Mouse (Mus musculus): ENCODE measurements around the gene Tgm4. TPM values are rescaled to one million over a fixed set of nuclear protein-coding genes. Genes with fewer than 3 reads are reported as not detected.

Tgm4 gene
- total and polyA plus RNA-seq, 2 experiments = not detected

- H3K9ac ChIP-seq (ENCODE audit: low read depth, low read length) = peak overlapping the region; percentile 32; the same call in 1 of the 2 replicates
- no peak overlapping the region for H3K27ac ChIP-seq (replicated peaks; ENCODE audit: insufficient read depth, low read depth, low read length)
- 28% methylated on average over 19 of the region's 24 CpGs for WGBS
These were observed 12.7 kb upstream of the Tgm4 start for GRCm38 (mm10) chr9:123021636-123022379.

GRCm38 (mm10) chr9:123024201-123024600 lies 10.3 kb upstream of the Tgm4 start:
- Histone ChIP-seq H3K4me1 (ENCODE audit: control insufficient read depth, insufficient read depth, low read length) (peaks cover 8% of the 10 kb centered on the region), H3K27me3 (ENCODE audit: control insufficient read depth, insufficient read depth, low read length) (no peaks in the 10 kb centered on the region), H3K9ac (ENCODE audit: low read depth, low read length) (no peak overlapping the region), H3K27ac (replicated peaks; ENCODE audit: insufficient read depth, low read depth, low read length) (no peak overlapping the region), H3K79me2 (ENCODE audit: control insufficient read depth, insufficient read depth, low read length) (no peaks in the 10 kb centered on the region), H3K36me3 (ENCODE audit: control insufficient read depth, insufficient read depth, low read length) (no peaks in the 10 kb centered on the region), H3K4me3 (ENCODE audit: insufficient read depth, low read depth, low read length) (no peak overlapping the region)
- no peak for DNase-seq (ENCODE audit: extremely low read depth, low read depth, low spot score)
- WGBS = 97% methylated on average over 2 of the region's 2 CpGs
- TF ChIP-seq POLR2A (IDR thresholded peaks at IDR 0.05; ENCODE audit: extremely low read depth, insufficient read depth, low read length) (no peak), CTCF (IDR thresholded peaks at IDR 0.05; ENCODE audit: low read depth, low read length) (no peak)

More at GRCm38 (mm10) chr9:123021636-123022379, 12.7 kb upstream of the Tgm4 start:
- H3K79me2 ChIP-seq (ENCODE audit: control insufficient read depth, insufficient read depth, low read length) = no peaks in the 10 kb centered on the region
- H3K36me3 ChIP-seq (ENCODE audit: control insufficient read depth, insufficient read depth, low read length) = no peaks in the 10 kb centered on the region
- H3K27me3 ChIP-seq (ENCODE audit: control insufficient read depth, insufficient read depth, low read length) = no peaks in the 10 kb centered on the region
- no peak for TF ChIP-seq CTCF (IDR thresholded peaks at IDR 0.05; ENCODE audit: low read depth, low read length)
- no peak for TF ChIP-seq POLR2A (IDR thresholded peaks at IDR 0.05; ENCODE audit: extremely low read depth, insufficient read depth, low read length)
- DNase-seq (ENCODE audit: extremely low read depth, low read depth, low spot score) = peak; percentile 34
- H3K4me1 ChIP-seq (ENCODE audit: control insufficient read depth, insufficient read depth, low read length) = peaks cover 8% of the 10 kb centered on the region
- peak overlapping the region; percentile 52 for H3K4me3 ChIP-seq (ENCODE audit: insufficient read depth, low read depth, low read length)

- H3K4me1 ChIP-seq (ENCODE audit: control insufficient read depth, insufficient read depth, low read length) = no peaks in the 10 kb centered on the region
- no peaks in the 10 kb centered on the region for H3K27me3 ChIP-seq (ENCODE audit: control insufficient read depth, insufficient read depth, low read length)
- DNase-seq (ENCODE audit: extremely low read depth, low read depth, low spot score) = no peak
- no peak overlapping the region for H3K27ac ChIP-seq (replicated peaks; ENCODE audit: insufficient read depth, low read depth, low read length)
- TF ChIP-seq POLR2A (IDR thresholded peaks at IDR 0.05; ENCODE audit: extremely low read depth, insufficient read depth, low read length) = no peak
- no peak for TF ChIP-seq CTCF (IDR thresholded peaks at IDR 0.05; ENCODE audit: low read depth, low read length)
- H3K79me2 ChIP-seq (ENCODE audit: control insufficient read depth, insufficient read depth, low read length) = no peaks in the 10 kb centered on the region
- WGBS = 55% methylated on average over 13 of the region's 13 CpGs
- no peak overlapping the region for H3K9ac ChIP-seq (ENCODE audit: low read depth, low read length)
- H3K4me3 ChIP-seq (ENCODE audit: insufficient read depth, low read depth, low read length) = no peak overlapping the region
- no peaks in the 10 kb centered on the region for H3K36me3 ChIP-seq (ENCODE audit: control insufficient read depth, insufficient read depth, low read length)
These were observed 2.9 kb upstream of the Tgm4 start for GRCm38 (mm10) chr9:123031496-123032246.

GRCm38 (mm10) chr9:123047665-123048064 lies 13.1 kb downstream of the Tgm4 start:
- TF ChIP-seq POLR2A (IDR thresholded peaks at IDR 0.05; ENCODE audit: extremely low read depth, insufficient read depth, low read length) = no peak
- TF ChIP-seq CTCF (IDR thresholded peaks at IDR 0.05; ENCODE audit: low read depth, low read length) = no peak
- H3K36me3 ChIP-seq (ENCODE audit: control insufficient read depth, insufficient read depth, low read length) = no peaks in the 10 kb centered on the region
- H3K4me1 ChIP-seq (ENCODE audit: control insufficient read depth, insufficient read depth, low read length) = no peaks in the 10 kb centered on the region
- WGBS = 68% methylated on average over 1 of the region's 1 CpGs
- no peak overlapping the region for H3K27ac ChIP-seq (replicated peaks; ENCODE audit: insufficient read depth, low read depth, low read length)
- H3K4me3 ChIP-seq (ENCODE audit: insufficient read depth, low read depth, low read length) = no peak overlapping the region
- H3K79me2 ChIP-seq (ENCODE audit: control insufficient read depth, insufficient read depth, low read length) = no peaks in the 10 kb centered on the region
- no peaks in the 10 kb centered on the region for H3K27me3 ChIP-seq (ENCODE audit: control insufficient read depth, insufficient read depth, low read length)
- no peak for DNase-seq (ENCODE audit: extremely low read depth, low read depth, low spot score)
- no peak overlapping the region for H3K9ac ChIP-seq (ENCODE audit: low read depth, low read length)

- H3K9ac ChIP-seq (ENCODE audit: low read depth, low read length) = no peak overlapping the region
- no peaks in the 10 kb centered on the region for H3K79me2 ChIP-seq (ENCODE audit: control insufficient read depth, insufficient read depth, low read length)
- peak; percentile 9 for DNase-seq (ENCODE audit: extremely low read depth, low read depth, low spot score)
- TF ChIP-seq POLR2A (IDR thresholded peaks at IDR 0.05; ENCODE audit: extremely low read depth, insufficient read depth, low read length) = no peak
- TF ChIP-seq CTCF (IDR thresholded peaks at IDR 0.05; ENCODE audit: low read depth, low read length) = no peak
- no peak overlapping the region for H3K27ac ChIP-seq (replicated peaks; ENCODE audit: insufficient read depth, low read depth, low read length)
- no peaks in the 10 kb centered on the region for H3K36me3 ChIP-seq (ENCODE audit: control insufficient read depth, insufficient read depth, low read length)
- H3K27me3 ChIP-seq (ENCODE audit: control insufficient read depth, insufficient read depth, low read length) = peaks cover 2% of the 10 kb centered on the region; the same call in 1 of the 2 replicates
- no peak overlapping the region for H3K4me3 ChIP-seq (ENCODE audit: insufficient read depth, low read depth, low read length)
- no peaks in the 10 kb centered on the region for H3K4me1 ChIP-seq (ENCODE audit: control insufficient read depth, insufficient read depth, low read length)
These were observed 24.3 kb downstream of the Tgm4 start for GRCm38 (mm10) chr9:123058724-123059292.

Data from liver, adult 2 months (tissue).